Mouse (Mus musculus): ENCODE results near the gene Zfp462. TPM values are rescaled to one million over a fixed set of nuclear protein-coding genes. Genes with fewer than 3 reads are reported as not detected.

The Zfp462 gene
- polyA plus RNA-seq, 1 experiment from 2014 or later, result 16.8 TPM

GRCm38 (mm10) chr4:55040258-55040964 is 95.6 kb downstream of the Zfp462 start:
- Histone ChIP-seq H3K4me2 (ENCODE audit: low read depth, low read length) (no peak overlapping the region), H3K4me3 (ENCODE audit: low read depth, low read length) (no peak overlapping the region), H3K9me3 (ENCODE audit: control insufficient read depth, low read length) (no peaks in the 10 kb centered on the region), H3K9ac (replicated peaks; ENCODE audit: low read depth, low read length) (no peak overlapping the region), H3K4me1 (ENCODE audit: control insufficient read depth, insufficient read depth, low read length) (peaks cover 2% of the 10 kb centered on the region; the same call in 1 of the 2 replicates), H3K36me3 (ENCODE audit: control insufficient read depth, insufficient read depth, low read length) (no peaks in the 10 kb centered on the region), H3K27ac (ENCODE audit: low read depth, low read length) (0 out of 2 replicates have a peak overlapping the region, but pooled peaks have one; percentile 44), H3K27me3 (ENCODE audit: control insufficient read depth, insufficient read depth, low read length) (no peaks in the 10 kb centered on the region)
- ATAC-seq (ENCODE audit: low read depth), result no peak
- WGBS, result 29% methylated on average over 8 of the region's 8 CpGs

GRCm38 (mm10) chr4:55041106-55041730 is 96.4 kb downstream of the Zfp462 start:
- H3K4me1 ChIP-seq (ENCODE audit: control insufficient read depth, insufficient read depth, low read length), result peaks cover 2% of the 10 kb centered on the region; the same call in 1 of the 2 replicates
- H3K9me3 ChIP-seq (ENCODE audit: control insufficient read depth, low read length), result no peaks in the 10 kb centered on the region
- no peak overlapping the region for H3K9ac ChIP-seq (replicated peaks; ENCODE audit: low read depth, low read length)
- 69% methylated on average over 6 of the region's 6 CpGs for WGBS
- no peak overlapping the region for H3K4me3 ChIP-seq (ENCODE audit: low read depth, low read length)
- H3K27me3 ChIP-seq (ENCODE audit: control insufficient read depth, insufficient read depth, low read length), result no peaks in the 10 kb centered on the region
- H3K27ac ChIP-seq (ENCODE audit: low read depth, low read length), result peak overlapping the region; percentile 6; the same call in 1 of the 2 replicates
- H3K4me2 ChIP-seq (ENCODE audit: low read depth, low read length), result no peak overlapping the region
- H3K36me3 ChIP-seq (ENCODE audit: control insufficient read depth, insufficient read depth, low read length), result no peaks in the 10 kb centered on the region
- no peak for ATAC-seq (ENCODE audit: low read depth)

- Histone ChIP-seq H3K36me3 (ENCODE audit: control insufficient read depth, insufficient read depth, low read length) (no peaks in the 10 kb centered on the region), H3K4me1 (ENCODE audit: control insufficient read depth, insufficient read depth, low read length) (peaks cover 2% of the 10 kb centered on the region; the same call in 1 of the 2 replicates), H3K9me3 (ENCODE audit: control insufficient read depth, low read length) (no peaks in the 10 kb centered on the region), H3K4me2 (ENCODE audit: low read depth, low read length) (no peak overlapping the region), H3K9ac (replicated peaks; ENCODE audit: low read depth, low read length) (no peak overlapping the region), H3K27ac (ENCODE audit: low read depth, low read length) (no peak overlapping the region), H3K27me3 (ENCODE audit: control insufficient read depth, insufficient read depth, low read length) (no peaks in the 10 kb centered on the region), H3K4me3 (ENCODE audit: low read depth, low read length) (no peak overlapping the region)
- ATAC-seq (ENCODE audit: low read depth), result no peak
- 56% methylated on average over 4 of the region's 4 CpGs for whole genome bisulfite sequencing
These were observed 97.7 kb downstream of the Zfp462 start for GRCm38 (mm10) chr4:55042573-55042972.

GRCm38 (mm10) chr4:55047266-55047665 is 102.4 kb downstream of the Zfp462 start:
- Histone ChIP-seq H3K9ac (replicated peaks; ENCODE audit: low read depth, low read length) (no peak overlapping the region), H3K27me3 (ENCODE audit: control insufficient read depth, insufficient read depth, low read length) (no peaks in the 10 kb centered on the region), H3K4me1 (ENCODE audit: control insufficient read depth, insufficient read depth, low read length) (no peaks in the 10 kb centered on the region), H3K9me3 (ENCODE audit: control insufficient read depth, low read length) (no peaks in the 10 kb centered on the region), H3K4me3 (ENCODE audit: low read depth, low read length) (no peak overlapping the region), H3K27ac (ENCODE audit: low read depth, low read length) (no peak overlapping the region), H3K36me3 (ENCODE audit: control insufficient read depth, insufficient read depth, low read length) (peaks cover 22% of the 10 kb centered on the region), H3K4me2 (ENCODE audit: low read depth, low read length) (no peak overlapping the region)
- ATAC-seq (ENCODE audit: low read depth), result no peak
- 82% methylated on average over 7 of the region's 7 CpGs for WGBS

- H3K9ac ChIP-seq (replicated peaks; ENCODE audit: low read depth, low read length), result no peak overlapping the region
- no peak overlapping the region for H3K4me2 ChIP-seq (ENCODE audit: low read depth, low read length)
- no peak overlapping the region for H3K4me3 ChIP-seq (ENCODE audit: low read depth, low read length)
- WGBS, result 52% methylated on average over 16 of the region's 16 CpGs
- no peak for ATAC-seq (ENCODE audit: low read depth)
- no peaks in the 10 kb centered on the region for H3K9me3 ChIP-seq (ENCODE audit: control insufficient read depth, low read length)
- H3K27ac ChIP-seq (ENCODE audit: low read depth, low read length), result peak overlapping the region; percentile 60; the same call in 1 of the 2 replicates
- H3K27me3 ChIP-seq (ENCODE audit: control insufficient read depth, insufficient read depth, low read length), result no peaks in the 10 kb centered on the region
- peaks cover 50% of the 10 kb centered on the region for H3K36me3 ChIP-seq (ENCODE audit: control insufficient read depth, insufficient read depth, low read length)
- no peaks in the 10 kb centered on the region for H3K4me1 ChIP-seq (ENCODE audit: control insufficient read depth, insufficient read depth, low read length)
These were observed 105.2 kb downstream of the Zfp462 start for GRCm38 (mm10) chr4:55049938-55050610.

GRCm38 (mm10) chr4:55051345-55051744 is 106.5 kb downstream of the Zfp462 start:
- no peak for ATAC-seq (ENCODE audit: low read depth)
- Histone ChIP-seq H3K4me1 (ENCODE audit: control insufficient read depth, insufficient read depth, low read length) (no peaks in the 10 kb centered on the region), H3K36me3 (ENCODE audit: control insufficient read depth, insufficient read depth, low read length) (peaks cover 58% of the 10 kb centered on the region), H3K9me3 (ENCODE audit: control insufficient read depth, low read length) (no peaks in the 10 kb centered on the region), H3K27ac (ENCODE audit: low read depth, low read length) (no peak overlapping the region), H3K4me2 (ENCODE audit: low read depth, low read length) (no peak overlapping the region), H3K4me3 (ENCODE audit: low read depth, low read length) (no peak overlapping the region), H3K9ac (replicated peaks; ENCODE audit: low read depth, low read length) (no peak overlapping the region), H3K27me3 (ENCODE audit: control insufficient read depth, insufficient read depth, low read length) (no peaks in the 10 kb centered on the region)
- 94% methylated on average over 4 of the region's 4 CpGs for WGBS

GRCm38 (mm10) chr4:55052686-55053085 is 107.8 kb downstream of the Zfp462 start:
- H3K9ac ChIP-seq (replicated peaks; ENCODE audit: low read depth, low read length), result no peak overlapping the region

GRCm38 (mm10) chr4:55057666-55058455 is 113.0 kb downstream of the Zfp462 start:
- no peak overlapping the region for H3K4me3 ChIP-seq (ENCODE audit: low read depth, low read length)
- no peak overlapping the region for H3K4me2 ChIP-seq (ENCODE audit: low read depth, low read length)
- H3K36me3 ChIP-seq (ENCODE audit: control insufficient read depth, insufficient read depth, low read length), result peaks cover 47% of the 10 kb centered on the region
- no peaks in the 10 kb centered on the region for H3K27me3 ChIP-seq (ENCODE audit: control insufficient read depth, insufficient read depth, low read length)
- WGBS, result 51% methylated on average over 10 of the region's 10 CpGs
- H3K27ac ChIP-seq (ENCODE audit: low read depth, low read length), result peak overlapping the region; percentile 36; the same call in 1 of the 2 replicates
- H3K9ac ChIP-seq (replicated peaks; ENCODE audit: low read depth, low read length), result no peak overlapping the region
- 0 out of 2 replicates have a peak, but pooled peaks cover 3% of the 10 kb centered on the region for H3K4me1 ChIP-seq (ENCODE audit: control insufficient read depth, insufficient read depth, low read length)
- no peaks in the 10 kb centered on the region for H3K9me3 ChIP-seq (ENCODE audit: control insufficient read depth, low read length)
- ATAC-seq (ENCODE audit: low read depth), result 0 out of 2 replicates have a peak, but pooled peaks have one; percentile 44

More at GRCm38 (mm10) chr4:55052686-55053085, 107.8 kb downstream of the Zfp462 start:
- H3K27ac ChIP-seq (ENCODE audit: low read depth, low read length), result no peak overlapping the region
- 92% methylated on average over 10 of the region's 10 CpGs for WGBS
- H3K36me3 ChIP-seq (ENCODE audit: control insufficient read depth, insufficient read depth, low read length), result peaks cover 58% of the 10 kb centered on the region
- H3K4me3 ChIP-seq (ENCODE audit: low read depth, low read length), result no peak overlapping the region
- no peaks in the 10 kb centered on the region for H3K9me3 ChIP-seq (ENCODE audit: control insufficient read depth, low read length)
- no peaks in the 10 kb centered on the region for H3K27me3 ChIP-seq (ENCODE audit: control insufficient read depth, insufficient read depth, low read length)
- no peak for ATAC-seq (ENCODE audit: low read depth)
- 0 out of 2 replicates have a peak, but pooled peaks cover under 1% of the 10 kb centered on the region for H3K4me1 ChIP-seq (ENCODE audit: control insufficient read depth, insufficient read depth, low read length)
- H3K4me2 ChIP-seq (ENCODE audit: low read depth, low read length), result no peak overlapping the region
